Mouse (Mus musculus): ENCODE data around the gene Slc9c1.

DNA sequence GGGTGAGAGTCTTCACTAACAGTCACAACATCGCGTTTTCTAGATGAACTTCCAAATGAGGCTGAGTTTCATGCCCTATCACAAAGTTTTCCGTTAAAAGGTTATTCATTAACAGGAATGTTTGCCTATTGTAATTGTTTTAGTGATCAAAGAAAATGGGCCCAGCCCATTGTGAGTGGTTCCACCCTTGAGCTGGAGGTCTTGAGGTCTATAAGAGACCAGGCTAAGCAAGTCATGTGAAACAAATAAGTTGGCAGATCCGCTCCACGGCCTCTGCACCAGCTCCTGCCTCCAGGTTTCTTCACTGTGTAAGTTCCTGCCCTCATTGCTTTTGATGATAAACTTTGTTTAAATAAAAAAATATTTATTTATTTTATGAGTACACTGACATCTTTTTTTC, 42.2 kb upstream of the Slc9c1 start, which contains the start of gene Gm609:
- TF ChIP-seq MYOD1 (IDR thresholded peaks at IDR 0.05; ENCODE audit: control insufficient read depth in 1 of 3, insufficient read length in 2 of 3, low read depth in 2 of 3) (no peak), POLR2A (IDR thresholded peaks at IDR 0.05; ENCODE audit: insufficient read length, low read depth) (no peak), MAX (IDR thresholded peaks at IDR 0.05; ENCODE audit: low read depth) (no peak), TCF12 (IDR thresholded peaks at IDR 0.05; ENCODE audit: insufficient read depth, poor library complexity, severe bottlenecking) (no peak), POLR2AphosphoS2 (IDR thresholded peaks at IDR 0.05; ENCODE audit: insufficient read length, low read depth) (no peak), MYOG (IDR thresholded peaks at IDR 0.05; ENCODE audit: control insufficient read depth in 1 of 3, insufficient read depth in 1 of 3, insufficient read length in 2 of 3, low read depth in 2 of 3) (no peak), E2F4 (IDR thresholded peaks at IDR 0.05; ENCODE audit: insufficient read depth) (no peak), USF1 (IDR thresholded peaks at IDR 0.05; ENCODE audit: low read depth) (no peak), CEBPB (IDR thresholded peaks at IDR 0.05; ENCODE audit: insufficient read depth, poor library complexity, severe bottlenecking) (no peak), TCF3 (IDR thresholded peaks at IDR 0.05; ENCODE audit: insufficient read length, low read depth) (no peak), REST (IDR thresholded peaks at IDR 0.05; ENCODE audit: insufficient read depth, insufficient read length) (no peak)
